Mouse (Mus musculus) v-Abl transformed pro-B cells (cell line): ENCODE measurements around the gene 1700017N19Rik.
"Not testable (repeated sequence)": the region's sequence is repeated elsewhere in the genome, so short reads cannot be mapped to it uniquely, and the experiment has no call there.

Experiments
- in situ Hi-C, 2 experiments: fragments of 400-800 bp; cut with MboI; formaldehyde crosslinking; loops; one replicate each; pipeline ENCODE4 v1.15.1; 2025; ENCODE audit not compliant: unreplicated experiment in 2 of 2

1700017N19Rik gene

GRCm38 (mm10) chr10:100590323-100590722 is at the start of gene 1700017N19Rik, which contains the start of gene 4930430F08Rik:
1700017N19Rik (plus strand) TSS chr10:100590484.
4930430F08Rik (minus strand) TSS chr10:100590423.
- in situ Hi-C loops, result no loop called here

DNA sequence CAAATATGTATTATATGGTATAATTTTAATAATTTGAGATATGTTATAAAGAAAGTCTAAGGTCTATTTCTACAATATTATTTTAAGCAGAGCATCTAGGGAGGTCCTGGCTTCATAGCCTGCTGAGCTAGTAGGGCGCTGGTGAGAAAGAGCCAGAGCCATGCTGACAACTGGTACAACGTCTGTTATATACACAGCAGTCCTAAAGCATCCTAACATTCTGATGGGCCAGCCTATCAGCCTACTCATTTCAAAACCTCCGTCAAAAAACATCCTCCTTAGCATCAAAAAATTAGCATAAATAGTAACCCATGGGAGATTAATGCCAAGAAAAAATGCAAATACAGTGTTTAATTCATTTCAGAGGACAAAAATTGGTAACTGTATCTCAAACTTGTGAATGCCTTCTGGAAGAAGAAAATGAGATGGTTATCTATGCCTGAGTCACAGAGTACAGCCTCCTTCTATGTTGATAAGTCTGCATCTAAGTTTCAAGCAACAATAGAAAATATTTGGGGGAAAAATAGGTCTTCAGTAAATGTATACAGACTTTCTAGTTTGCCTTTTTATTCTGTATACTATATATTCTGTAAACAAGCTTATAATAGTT is 33.6 kb upstream of the 1700017N19Rik start:
- in situ Hi-C loops, result no loop called here

GRCm38 (mm10) chr10:100560194-100560883 is 29.9 kb upstream of the 1700017N19Rik start:
- in situ Hi-C loops, result not testable (repeated sequence)

DNA sequence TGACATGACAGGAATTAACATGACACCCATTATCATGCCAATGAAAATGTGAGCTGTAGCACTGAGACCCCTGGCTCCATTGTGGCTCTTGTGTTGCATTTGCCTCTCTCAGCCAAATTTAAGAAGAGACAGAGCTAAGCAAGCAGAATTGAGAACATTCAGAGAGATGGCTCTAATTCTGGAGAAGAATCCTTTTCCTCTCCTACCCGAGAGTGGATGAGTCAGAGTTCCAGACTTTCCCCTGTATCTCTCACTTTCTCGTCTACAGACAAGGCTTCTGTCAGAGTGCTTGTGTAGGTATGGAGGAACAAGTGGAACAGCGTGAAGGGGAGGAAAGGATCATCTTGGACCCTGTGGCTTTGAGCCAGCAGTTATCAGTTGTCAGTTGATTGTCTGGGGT is 26.2 kb upstream of the 1700017N19Rik start:
- in situ Hi-C loops, result no loop called here

- in situ Hi-C loops, result no loop called here
Measured at GRCm38 (mm10) chr10:100571707-100572106, 18.6 kb upstream of the 1700017N19Rik start.

- in situ Hi-C loops, result no loop called here
Measured at GRCm38 (mm10) chr10:100574505-100575149, 15.7 kb upstream of the 1700017N19Rik start.

DNA sequence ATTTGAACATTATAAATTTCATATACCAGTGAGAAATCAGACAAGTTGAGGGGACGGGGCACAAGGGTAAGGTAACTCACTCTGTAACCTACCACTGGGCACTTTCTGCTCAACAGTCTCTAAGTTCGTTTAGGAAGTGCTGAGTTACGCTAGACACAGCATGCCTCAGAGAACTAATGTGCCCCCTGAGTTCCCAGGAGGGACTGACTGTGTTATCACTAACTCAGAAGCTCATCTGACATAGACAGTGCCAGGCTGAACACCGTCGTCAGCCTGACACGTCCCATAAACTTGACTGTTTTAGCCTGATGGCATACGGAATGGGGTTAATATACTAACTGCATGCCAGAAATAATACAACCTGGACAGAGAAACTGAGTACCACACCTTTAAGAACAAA is 15.0 kb upstream of the 1700017N19Rik start:
- in situ Hi-C loops, result no loop called here

- in situ Hi-C loops, result no loop called here
Measured at GRCm38 (mm10) chr10:100584178-100584577, 6.1 kb upstream of the 1700017N19Rik start.

GRCm38 (mm10) chr10:100588524-100588923 is 1.8 kb upstream of the 1700017N19Rik start:
- in situ Hi-C loops, result no loop called here

DNA sequence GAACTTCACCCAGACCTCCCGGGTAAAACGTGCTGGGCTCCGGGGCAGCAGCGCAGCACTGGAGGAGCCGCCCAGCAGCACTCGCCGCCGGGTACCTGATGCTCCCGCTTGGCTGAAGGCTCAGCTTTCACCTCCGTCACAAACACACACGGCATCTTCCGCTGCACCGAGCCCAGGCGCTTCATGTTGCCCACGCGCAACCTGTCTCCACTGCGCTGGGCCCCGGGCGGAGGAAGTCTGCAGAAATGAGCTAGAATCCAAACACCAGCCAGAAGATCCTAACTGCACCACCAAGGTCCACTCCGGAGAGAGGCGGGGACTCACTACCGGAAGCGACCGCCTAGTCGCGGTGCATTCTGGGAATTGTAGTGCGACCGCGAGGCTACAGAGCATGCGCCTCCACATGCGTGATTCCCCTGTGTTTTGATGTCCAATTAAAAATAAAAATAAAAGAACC is 1.3 kb upstream of the 1700017N19Rik start:
- in situ Hi-C loops, result no loop called here

- in situ Hi-C loops, result no loop called here
Measured at GRCm38 (mm10) chr10:100598339-100598738, 8.1 kb downstream of the 1700017N19Rik start.

- in situ Hi-C loops, result loop anchor here in 1 of 2 experiments (5.0 kb wide), 1 partner anchor 1839 kb away; no protein-coding TSS in a partner anchor
Measured at GRCm38 (mm10) chr10:100603511-100603910, 13.2 kb downstream of the 1700017N19Rik start.

DNA sequence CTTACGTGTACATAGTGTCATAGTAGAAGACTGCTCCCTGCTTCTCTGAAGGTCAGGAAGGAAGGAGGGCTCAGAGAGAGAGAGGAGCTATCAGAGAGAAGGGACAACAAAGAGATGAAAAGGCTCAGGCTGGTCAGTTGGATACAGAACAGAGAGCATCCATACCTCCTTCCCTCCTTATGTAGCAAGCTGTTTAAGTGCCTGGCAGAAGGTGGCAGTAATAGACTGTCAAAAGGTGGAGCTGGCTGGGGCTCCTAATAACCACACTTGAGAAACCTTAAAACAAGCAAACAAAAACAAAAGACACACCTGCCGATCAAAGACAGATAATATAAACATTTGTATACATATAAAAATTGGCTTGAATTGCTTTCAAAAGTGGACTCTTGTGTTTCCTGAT is 14.0 kb downstream of the 1700017N19Rik start:
- in situ Hi-C loops, result loop anchor here in 1 of 2 experiments (5.0 kb wide), 1 partner anchor 1838 kb away; no protein-coding TSS in a partner anchor

- in situ Hi-C loops, result no loop called here
Measured at GRCm38 (mm10) chr10:100617233-100617903, 27.1 kb downstream of the 1700017N19Rik start.

GRCm38 (mm10) chr10:100619474-100619873 is 29.2 kb downstream of the 1700017N19Rik start:
- in situ Hi-C loops, result no loop called here

GRCm38 (mm10) chr10:100620040-100620439 is 29.8 kb downstream of the 1700017N19Rik start:
- in situ Hi-C loops, result no loop called here

GRCm38 (mm10) chr10:100622494-100622893 is 32.2 kb downstream of the 1700017N19Rik start:
- in situ Hi-C loops, result no loop called here

DNA sequence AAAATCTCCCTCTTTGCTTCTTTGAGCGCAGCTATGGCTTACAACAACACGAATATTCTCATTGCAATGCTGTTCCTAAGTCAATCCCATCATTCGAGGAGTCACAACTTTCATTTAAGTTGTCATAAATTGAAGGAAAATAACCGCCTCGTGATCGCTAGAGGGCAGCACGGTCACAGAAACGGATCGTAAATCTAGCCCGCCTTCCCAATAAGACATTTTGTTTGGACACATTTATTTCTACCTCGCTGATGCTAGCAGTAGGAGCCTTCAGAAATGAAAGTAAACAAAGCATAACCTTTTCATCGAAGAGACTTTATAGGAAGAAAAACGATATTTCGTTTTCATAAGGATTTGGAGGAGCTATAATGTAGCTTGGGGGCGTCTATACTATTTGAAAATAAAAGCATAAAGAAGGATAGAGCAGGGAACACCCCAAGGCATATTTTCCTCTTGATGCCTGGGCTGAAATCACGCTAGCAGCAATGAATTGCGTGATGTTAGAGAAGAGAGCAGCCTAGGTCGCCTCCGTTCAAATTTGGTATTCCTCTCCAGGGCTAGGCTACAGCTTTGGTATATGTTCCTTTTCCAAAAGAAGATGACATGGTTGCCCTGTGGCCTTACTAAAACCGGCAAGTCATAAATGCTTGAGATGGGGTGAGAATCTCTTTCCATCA is 39.6 kb downstream of the 1700017N19Rik start:
- in situ Hi-C loops, result loop anchor here (5.0 to 25.0 kb wide), 5 partner anchors 112 to 1532 kb away; no protein-coding TSS in a partner anchor

- in situ Hi-C loops, result loop anchor here (25.0 kb wide), 2 partner anchors 219 to 1519 kb away; no protein-coding TSS in a partner anchor
Measured at GRCm38 (mm10) chr10:100642887-100643286, 52.6 kb downstream of the 1700017N19Rik start.
